Mouse (Mus musculus) liver, postnatal 0 days (tissue): Measurements from ENCODE around the gene Slc38a3.
A peak's percentile ranks its signal among the peaks of the same experiment; 100 is the strongest.

Source experiments
- CTCF ChIP-seq: sonication (generic); IDR thresholded peaks from 2 replicates; pipeline ENCODE4 v1.5.1; 2016; ENCODE audit warnings: antibody characterized with exemption, low read depth
- EP300 ChIP-seq: IDR thresholded peaks from 2 replicates; pipeline ENCODE4 v1.6.1; 2016; ENCODE audit warnings: antibody characterized with exemption, low read depth, mild to moderate bottlenecking

DNA sequence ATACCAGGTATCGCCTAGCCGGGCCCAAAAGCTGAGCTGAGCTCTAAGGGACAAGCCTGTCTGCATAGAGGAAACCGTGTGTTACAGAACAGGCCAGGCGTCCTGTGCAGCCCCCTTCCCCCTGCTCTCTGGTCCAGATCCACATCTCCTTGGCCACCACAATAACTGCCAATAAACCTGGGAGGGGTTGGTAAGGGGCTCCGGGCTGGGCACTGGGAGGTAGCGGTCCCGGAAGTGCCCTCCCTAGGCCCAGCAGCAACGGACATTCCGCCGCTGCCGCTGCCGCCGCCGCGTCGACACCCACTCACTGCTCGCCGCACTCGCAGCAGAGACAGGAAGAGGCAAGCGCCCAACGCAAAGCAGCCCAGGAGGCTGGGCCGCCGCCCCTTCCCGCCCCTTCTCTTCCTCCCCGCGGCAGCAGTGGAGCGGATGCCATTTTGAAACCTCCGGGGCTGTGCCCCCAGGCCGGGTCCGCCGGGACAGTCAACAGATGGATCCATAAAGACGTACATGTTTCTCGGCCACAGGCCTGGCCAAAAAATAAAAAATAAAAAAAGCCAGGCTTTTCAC is 36.2 kb downstream of the Slc38a3 start:
- 0 out of 2 replicates have a peak, but pooled peaks have one; percentile 25 for TF ChIP-seq EP300
- no peak for TF ChIP-seq CTCF
